Mouse (Mus musculus): ENCODE results near the gene Gal3st1.
"Not testable (repeated sequence)": the region's sequence is repeated elsewhere in the genome, so short reads cannot be mapped to it uniquely, and the experiment has no call there.

The Gal3st1 gene

DNA sequence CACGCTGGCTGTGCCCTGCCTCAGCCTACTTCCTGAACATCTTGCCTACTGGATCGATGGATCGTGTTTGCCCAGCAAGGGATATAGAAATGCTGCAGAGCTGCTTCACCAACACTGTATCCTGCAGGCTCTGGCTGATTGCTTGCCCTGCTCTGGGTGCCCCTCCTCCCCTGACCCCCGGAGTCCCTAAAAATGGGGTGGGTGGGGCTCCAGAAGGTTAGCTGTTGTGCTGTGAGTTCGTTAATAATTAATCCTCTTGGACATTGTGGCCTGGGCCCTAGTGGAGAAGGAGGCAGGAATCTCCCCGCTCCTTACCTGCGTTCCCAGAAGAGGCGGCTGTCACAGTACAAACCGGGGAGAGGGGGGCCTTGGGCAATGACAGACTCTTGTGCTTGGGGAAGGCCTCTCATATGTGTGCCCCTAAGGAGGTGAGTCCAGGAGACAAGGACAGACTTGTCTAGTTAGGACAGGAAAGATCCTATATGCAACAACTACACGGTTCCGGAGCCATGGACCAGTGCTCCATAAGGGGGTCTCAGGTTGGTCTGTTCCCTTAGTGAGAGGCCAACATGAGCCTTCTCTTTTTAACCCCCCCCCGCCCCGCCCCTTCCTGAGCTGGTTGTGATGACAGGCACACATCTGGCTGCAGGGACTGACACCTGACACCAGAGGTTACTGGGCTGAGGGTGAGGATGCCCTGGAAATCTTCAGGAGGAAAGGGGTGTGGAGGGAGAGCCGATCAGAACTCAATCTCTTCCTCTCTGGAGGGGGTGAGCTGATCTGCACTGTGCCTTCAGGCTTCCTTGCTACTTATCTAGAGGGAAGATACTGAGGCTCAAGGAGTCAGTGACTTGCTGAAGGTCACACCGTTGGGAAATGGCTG, 668 bp downstream of the Gal3st1 start:
- no peak for DNase-seq

DNA sequence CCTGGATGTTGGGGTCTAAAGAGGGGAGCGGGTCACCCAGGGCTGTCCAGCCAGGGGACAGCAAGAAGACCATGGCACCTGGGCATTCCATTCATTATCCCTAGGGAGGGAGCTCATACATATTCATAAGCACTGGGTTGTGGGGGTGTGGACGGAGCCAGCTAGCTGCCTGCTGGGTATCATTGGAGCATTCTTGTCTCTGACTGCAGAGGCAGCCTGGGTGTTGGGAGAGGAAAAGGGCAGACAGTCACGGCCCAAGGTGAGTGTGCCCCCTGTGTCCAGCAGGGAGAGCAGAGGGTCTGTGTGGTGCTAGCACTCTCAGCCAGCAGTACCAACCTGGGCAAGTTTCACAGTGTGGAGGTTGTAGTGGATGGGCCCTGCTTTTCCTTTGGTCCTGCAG, 6.3 kb downstream of the Gal3st1 start:
- no peak for DNase-seq

DNA sequence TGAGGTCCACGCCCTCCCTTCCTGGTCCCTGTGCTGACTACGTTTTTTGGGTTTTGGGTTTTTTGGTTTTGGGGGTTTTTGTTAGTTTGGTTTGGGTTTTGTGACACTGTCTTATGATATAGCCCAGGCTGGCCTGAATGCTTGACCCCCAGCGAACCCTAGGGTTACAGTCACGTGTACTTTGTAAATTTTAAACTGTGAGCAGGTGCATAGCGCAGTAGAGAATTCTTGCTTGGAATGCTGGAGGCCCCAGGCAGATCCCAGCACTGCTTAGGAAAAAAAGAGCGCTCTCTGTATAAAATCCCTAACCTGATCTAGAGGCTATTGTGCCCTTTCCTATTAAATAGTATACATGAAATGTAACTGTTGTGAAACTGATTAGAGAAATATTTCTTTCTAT, 9.7 kb downstream of the Gal3st1 start:
- no peak for DNase-seq

DNA sequence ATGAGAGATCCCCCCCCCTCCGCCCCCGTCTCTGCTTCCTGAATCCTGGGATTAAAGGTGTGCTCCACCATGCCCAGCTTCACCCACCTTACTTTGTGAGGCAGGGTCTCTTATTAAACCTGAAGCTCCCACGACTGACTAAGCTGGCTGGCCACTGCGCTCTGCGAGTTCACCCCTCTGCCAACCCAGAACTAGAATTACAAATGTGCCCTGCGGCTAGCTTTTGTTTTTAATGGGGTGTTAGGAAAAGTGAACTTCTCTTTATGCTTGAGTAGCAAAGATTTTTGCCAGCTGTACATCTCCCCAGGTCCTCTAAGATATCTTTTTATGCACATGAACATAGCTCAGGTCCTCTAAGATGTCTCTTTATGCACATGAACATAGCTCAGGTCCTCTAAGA, 10.5 kb downstream of the Gal3st1 start:
- DNase-seq = no peak

DNA sequence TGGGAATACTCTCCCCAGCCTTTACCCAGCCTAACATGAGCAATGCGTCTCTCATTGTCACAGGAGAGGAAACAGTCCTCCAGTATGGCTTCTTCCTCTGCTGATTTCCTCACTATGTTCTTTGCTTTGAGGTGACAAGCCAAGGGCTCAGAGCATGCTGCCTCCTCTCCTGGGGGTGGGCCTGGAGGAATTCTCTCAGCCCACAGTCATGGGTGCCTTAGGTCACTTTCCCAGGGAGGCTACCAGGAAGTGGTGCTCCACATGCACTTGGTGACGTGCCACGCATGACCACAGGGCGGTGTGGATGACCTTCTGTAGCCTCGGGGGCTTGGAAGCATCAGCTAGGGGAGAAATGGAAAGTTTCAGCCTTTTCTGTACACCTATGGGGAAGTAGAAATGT, 12.1 kb downstream of the Gal3st1 start:
- DNase-seq = no peak

DNA sequence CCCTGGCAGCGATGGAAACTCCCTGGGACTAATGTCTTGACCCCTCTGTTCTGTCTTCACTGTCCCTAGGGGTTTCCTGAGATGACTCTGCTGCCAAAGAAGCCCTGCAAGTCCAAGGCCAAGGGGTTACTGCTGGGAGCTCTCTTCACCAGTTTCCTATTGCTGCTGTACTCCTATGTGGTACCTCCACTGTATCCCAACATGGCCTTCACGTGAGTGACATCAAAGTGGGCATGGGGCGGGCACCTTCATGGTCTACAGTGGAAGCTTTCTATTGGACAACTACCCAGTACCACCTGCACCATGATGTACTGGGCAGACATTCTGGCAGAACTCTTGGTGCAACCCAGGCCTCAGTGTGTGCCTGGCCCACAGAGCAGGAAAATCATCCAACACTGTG, 13.4 kb downstream of the Gal3st1 start:
- DNase-seq = no peak

DNA sequence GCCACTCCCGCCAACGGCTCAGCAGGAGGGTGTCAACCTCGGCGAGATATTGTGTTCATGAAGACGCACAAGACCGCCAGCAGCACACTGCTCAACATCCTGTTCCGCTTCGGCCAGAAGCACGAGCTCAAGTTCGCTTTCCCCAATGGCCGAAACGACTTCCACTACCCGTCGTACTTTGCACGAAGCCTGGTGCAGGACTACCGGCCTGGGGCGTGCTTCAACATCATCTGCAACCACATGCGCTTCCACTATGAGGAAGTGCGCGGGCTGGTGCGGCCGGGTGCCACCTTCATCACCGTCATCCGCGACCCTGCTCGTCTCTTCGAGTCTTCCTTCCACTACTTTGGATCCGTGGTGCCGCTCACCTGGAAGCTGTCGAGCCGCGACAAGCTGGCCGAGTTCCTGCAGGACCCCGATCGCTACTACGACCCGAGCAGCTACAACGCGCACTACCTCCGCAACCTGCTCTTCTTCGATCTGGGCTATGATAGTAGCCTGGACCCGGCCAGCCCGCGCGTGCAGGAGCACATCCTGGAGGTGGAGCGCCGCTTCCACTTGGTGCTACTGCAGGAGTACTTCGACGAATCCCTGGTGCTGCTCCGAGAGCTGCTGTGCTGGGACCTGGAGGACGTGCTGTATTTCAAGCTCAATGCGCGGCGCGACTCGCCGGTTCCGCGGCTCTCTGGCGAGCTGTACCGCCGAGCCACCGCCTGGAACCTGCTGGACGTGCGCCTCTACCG, 14.7 kb downstream of the Gal3st1 start:
- no peak for DNase-seq

DNA sequence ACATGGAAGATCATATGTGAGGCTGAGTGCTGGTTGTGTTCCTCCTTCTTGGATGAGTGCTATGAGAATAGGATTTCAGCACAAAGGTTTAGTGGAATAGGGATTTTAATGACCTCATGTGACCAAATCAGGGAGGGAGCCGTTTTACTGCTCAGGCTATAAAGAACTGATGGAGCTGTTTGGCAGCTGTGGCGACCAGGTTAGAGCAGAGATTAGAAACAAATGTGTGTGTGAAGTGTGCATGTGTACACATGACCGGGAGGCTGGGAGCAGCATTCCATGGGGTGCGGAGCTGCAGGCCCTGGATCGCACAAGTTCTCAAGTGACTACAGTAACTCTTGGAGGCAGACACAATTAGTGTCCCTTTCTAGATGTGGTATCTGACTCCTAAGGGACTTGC, 16.1 kb downstream of the Gal3st1 start:
- DNase-seq = no peak

DNA sequence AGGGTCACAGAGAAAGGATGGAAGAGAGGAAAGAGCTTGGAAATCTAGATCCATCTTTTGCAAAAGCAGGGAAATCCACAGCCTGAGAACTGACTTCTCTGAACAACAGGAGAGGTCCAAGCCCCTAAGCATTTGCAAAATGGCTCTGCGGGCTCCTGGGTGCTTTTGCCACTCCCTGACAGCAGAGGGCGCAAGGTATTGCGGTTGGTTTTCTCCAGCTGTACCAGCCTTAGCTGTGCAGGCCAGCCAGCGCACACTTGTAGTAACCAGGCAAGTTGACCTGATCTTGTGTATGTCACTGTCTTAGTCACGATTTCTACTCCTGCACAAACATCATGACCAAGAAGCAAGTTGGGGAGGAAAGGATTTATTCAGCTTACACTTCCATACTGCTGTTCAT, 18.2 kb downstream of the Gal3st1 start:
- DNase-seq = peak; percentile 70

DNA sequence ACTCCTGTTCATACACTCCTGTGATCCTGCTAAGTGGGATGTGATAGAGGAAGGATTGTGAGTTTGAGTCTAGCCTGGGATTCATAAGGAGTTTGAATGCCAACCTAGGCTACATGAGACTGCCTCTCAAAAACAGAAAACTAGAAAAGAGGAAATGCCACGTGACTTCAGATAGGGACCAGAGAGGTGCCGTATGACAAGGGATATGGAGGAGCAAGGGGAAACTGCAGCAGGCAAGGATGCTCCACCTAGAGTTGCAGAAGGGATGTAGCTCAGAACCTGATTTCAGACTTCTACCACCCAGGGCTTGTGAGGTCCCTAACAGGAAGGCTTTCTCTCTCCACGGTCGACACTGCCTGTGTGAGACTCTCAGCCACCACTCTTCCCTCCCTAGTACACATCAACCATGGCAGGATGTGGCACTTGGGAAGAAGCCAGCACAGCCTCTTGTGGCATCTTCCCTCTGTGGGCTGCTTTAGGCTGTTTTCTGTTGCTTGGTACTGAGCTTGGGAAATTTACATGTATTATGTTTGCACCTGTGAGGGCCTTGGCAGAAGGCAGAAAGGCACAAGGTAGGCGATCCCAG, 21.9 kb downstream of the Gal3st1 start:
- no peak for DNase-seq

DNA sequence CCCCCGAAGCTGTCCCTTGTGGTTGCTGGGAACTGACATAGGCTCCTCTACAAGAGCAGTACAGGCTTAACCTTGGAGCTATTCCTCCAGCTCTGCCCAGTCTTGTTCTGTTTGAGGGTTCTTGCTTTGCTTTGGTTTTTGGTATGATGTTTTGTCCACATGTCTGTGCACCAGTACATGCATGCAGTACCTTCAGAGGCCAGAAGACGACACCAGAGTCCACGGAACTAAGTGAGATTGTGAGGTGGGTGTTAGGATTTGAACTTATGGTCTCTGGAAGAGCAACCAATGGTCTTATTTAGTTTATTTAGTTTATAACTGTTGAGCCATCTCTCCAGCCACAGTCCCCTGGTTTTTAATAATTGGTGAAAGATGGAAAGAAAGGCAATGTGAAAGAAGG, 23.0 kb downstream of the Gal3st1 start:
- no peak for DNase-seq

DNA sequence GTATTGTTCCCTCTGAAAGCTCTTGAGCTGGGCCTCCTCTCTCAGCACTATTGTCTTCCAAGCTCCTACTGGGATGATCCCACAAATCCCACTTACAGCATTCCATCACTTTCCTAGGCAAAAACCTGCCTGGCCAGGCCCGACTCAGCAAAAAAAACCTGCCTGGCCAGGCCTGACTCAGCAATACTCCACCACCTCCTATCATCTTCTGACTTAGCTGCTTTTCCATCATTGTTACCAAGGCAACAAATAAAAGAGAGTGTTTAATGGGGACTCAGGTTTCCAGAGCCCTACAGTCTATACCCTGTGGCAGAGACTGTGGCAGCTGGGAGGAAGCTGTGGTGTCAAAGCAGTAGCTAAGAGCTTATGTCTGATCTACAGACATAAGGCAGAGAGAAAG, 29.2 kb downstream of the Gal3st1 start:
- no peak for DNase-seq

DNA sequence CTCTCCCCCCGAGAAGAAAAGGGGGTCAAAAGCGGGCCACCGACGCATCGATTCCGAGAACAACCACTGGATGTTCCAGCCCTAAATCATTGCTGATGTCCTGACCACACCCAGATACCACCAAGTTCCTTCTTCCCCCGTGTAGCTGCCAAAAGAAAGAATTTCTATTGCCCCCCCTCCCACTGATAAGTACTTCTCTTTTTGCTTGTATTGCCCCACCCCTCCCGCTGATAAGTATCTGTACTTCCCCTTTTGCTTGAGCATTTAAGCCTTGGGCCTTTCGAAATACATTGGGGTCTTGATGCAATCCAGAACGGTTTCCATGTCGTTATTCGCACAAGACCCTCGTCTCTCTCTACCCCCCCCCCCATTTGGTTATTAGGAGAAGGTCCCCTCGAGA, 32.4 kb downstream of the Gal3st1 start:
- DNase-seq = not testable (repeated sequence)

DNA sequence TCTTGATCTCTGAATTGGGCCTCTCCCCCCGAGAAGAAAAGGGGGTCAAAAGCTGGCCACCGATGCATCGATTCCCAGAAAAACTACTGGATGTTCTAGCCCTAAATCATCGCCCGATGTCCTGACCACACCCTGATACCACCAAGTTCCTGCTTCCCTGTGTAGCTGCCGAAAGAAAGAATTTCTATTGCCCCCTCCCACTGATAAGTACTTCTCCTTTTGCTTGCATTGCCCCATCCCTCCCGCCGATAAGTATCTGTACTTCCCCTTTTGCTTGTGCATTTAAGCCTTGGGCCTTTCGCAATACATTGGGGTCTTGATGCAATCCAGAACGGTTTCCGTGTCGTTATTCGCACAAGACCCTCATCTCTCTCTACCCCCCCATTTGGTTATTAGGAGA, 38.7 kb downstream of the Gal3st1 start:
- DNase-seq = not testable (repeated sequence)

DNA sequence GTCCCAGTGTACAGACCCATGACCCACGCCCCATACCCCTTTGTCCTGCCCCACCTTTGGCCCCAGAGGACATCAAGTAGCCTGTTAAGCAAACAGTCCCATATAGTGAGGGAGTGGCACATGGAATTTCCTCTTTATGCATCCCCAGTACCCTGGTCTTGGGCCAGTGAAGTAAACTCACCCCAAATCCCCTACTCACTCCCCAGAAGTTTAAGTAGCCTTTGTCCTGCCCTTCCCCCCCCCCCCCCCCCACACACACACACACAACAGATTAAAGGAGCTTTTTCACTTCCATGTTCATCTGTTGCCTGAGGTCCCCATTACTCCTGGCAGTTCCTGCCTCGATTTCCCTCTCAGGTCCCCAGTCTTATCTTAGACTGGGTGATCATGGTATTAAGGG, 39.9 kb downstream of the Gal3st1 start:
- DNase-seq = no peak

DNA sequence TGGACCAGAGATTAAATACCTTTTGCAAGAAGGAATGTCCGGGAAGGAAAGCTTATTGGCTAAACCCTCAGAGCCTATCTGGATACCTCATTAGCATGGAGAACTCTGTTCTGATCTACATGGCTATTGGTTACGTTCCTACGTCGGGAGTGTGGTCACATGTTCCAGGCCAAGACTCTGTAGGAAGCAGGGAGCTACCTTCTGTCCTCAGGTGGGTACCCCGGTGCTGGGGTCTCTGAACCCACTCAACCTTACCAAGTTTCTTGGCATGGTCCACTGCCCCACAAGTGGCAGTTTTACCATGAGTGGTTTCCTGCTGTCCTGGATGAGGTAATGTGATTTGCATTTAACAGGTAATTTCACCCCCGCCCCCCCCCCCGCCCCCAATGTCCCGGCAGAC, 43.6 kb downstream of the Gal3st1 start:
- DNase-seq = no peak

DNA sequence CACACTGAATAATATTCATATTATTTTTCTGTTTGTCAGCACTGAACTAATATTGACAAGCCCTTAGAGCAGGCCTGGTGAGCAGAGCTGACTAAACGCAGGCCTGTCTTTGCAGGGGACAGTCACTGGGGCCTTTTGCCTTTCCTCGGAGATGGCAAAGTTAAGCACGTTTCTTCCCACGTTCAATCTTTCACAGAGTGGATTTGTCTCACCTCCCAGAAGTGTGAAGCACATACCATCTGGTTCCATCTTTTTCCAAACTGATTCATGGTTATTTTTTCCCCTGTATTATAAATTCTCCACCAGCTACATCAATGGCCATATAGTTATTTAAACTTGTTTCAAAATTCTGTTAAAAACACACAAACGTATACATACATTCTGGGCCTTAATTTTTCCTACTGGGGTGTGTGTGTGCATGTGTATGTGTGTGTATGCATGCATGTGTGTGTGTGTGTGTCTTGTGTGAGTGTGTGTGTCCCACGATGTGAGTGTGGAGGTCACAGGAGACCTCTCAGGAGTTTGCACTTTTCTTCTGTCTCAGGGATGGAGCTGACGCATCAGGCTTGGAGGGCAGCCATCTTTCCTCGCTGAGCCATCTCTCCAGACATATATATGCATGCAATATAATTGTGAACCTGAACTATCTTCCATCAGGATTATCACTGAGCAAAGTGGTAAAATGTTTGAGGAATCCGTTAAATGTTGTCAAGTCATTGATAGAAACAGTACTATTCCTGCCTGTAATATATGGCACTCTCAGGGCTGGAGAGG, 44.3 kb downstream of the Gal3st1 start:
- DNase-seq = peak; percentile 31

DNA sequence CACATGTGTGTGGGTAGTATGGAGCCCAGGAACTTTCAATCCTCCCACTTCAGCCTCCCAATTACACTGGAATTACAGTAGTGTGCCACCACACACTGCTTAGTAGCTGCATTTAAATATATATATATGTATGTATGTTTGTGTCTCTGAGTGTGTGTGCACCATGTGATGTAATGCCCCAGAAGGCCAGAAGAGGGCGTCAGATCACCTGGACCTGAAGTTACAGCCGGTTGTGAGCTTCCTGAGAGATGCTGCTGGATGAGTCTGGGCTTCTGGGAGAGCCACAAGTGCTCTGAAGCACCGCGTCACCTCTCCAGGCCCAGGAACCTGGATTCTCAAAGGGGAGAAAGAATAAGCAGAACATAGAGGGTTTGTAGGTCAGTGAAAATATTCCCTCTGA, 45.9 kb downstream of the Gal3st1 start:
- DNase-seq = no peak

DNA sequence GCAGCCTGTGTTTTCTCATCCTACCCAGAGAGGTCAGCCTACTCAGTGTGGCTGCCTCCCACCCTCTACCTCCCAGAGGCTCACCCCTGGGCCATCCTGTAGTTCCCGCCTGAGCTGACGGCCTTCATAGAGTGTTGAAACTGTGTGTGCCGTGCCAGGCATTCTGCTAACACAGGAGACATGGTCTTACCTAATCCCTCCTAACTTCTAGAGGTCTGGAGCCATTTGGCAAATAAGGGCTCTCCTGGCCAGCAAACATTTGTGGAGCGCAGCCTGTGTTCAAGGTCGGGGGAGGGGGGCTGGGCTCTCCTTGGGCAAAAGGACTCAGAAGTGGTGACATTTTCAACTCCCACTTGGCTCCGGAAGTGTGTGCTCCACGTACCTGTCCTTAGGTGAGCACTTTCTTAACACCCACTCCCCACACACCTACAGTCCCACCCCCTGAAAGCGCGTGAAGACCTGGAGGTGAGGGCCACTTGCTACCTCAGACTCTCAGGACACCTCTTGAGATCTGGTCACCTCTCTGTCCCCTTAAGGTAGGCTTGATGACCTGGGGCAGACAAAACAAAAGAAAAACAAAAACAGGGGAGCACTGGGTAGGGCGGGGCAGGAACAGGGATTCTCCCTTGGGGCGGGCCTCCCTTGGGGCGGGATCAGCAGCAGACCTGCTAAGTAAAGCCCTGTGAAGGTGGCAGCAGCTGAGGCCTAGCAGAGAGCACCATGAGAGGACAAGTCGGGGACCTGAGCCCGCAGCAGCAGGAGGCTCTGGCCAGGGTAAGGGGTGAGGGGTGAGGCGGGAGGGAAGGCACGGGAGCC, 47.9 kb downstream of the Gal3st1 start, which contains the start of gene Sec14l4:
TSS of gene Sec14l4 (plus strand) at position 337 of the 816 bp plus-strand sequence.
- no peak for DNase-seq

DNA sequence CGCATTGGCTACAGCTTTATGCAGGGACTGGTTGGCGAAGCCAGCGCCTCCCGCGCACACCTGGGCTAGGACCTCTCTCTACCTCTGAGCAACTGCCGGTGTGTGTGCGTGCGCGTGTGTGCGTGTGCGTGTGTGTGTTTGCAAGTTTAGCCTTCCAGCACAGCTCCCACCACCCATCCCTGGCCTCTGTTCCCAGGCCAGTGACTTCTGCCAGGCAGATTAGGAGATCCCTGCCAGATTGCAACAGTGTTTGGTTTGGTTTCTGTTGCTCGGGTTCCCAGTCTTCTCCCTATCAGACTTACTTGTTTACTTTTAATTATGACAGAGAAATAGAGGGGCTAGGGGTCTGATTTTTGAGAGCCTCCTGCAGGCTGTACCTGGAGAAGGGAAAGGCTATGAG, 48.5 kb downstream of the Gal3st1 start:
- DNase-seq = no peak

DNA sequence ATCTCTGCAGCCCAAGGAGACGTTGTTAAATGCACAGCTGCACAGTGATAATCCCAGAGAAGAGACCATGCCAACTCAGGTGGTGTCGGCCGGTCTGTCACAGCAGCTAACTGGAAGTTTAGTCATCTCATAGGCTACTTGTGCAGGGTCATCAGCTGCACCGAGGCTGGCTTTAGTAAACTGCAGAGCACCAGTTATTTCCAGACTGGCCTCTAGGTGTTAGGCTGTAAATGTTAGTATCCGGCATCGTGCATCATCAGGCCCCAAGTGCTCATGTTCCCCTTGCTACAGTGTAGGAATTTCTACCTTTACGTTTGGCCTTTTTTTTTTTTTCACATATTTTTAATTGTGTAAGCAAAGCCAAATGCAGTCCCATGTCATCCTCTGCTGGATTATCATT, 50.0 kb downstream of the Gal3st1 start:
- DNase-seq = no peak

DNA sequence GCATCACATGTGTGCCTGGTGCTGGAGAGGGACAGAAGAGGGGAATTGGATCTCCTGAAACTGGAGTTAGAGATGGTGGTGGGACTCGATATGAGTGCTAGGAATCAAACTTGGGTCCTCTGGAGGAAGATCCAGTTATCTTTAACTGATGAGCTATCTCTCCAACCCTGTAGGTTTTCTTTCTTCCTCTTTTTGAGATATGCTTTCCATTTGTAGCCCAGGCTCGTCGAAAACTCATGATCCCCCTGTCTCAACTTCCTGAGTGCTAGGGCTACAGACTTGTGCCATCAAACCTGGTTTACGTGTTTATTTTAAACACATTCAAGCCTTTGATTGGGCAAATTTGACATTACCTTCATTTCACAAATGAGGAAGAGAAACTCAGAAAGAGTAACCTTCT, 50.7 kb downstream of the Gal3st1 start:
- DNase-seq = no peak

Measured in right cerebral cortex, postnatal 25 days (tissue).